8 mouse cellular contexts compared by ENCODE assay signal in genomic region chr16:16526741-16527105, GRCm38 (mm10).
DNase-seq lines count a peak whose midpoint lies in the region; ATAC-seq and TF ChIP-seq lines count a peak whose summit lies in the region.

No protein-coding gene starts in this region.

- H3K36me3 ChIP-seq in embryonic facial prominence, embryonic 13.5 days = no peaks in the 10 kb centered on the region
- no peaks in the 10 kb centered on the region for H3K36me3 ChIP-seq in embryonic facial prominence, embryonic 10.5 days (replicated peaks)
- H3K36me3 ChIP-seq in liver, adult 2 months (ENCODE audit: control insufficient read depth, insufficient read depth, low read length) = no peaks in the 10 kb centered on the region
- H3K36me3 ChIP-seq in liver, embryonic 11.5 days (ENCODE audit: control insufficient read depth, insufficient read depth, low read length) = no peaks in the 10 kb centered on the region
- no peaks in the 10 kb centered on the region for H3K36me3 ChIP-seq in heart, postnatal 0 days (replicated peaks; ENCODE audit: control insufficient read depth, insufficient read depth, low read length)

- WGBS in embryonic facial prominence, embryonic 13.5 days = 41% methylated on average over 6 of the region's 6 CpGs
- WGBS in embryonic facial prominence, embryonic 10.5 days = 65% methylated on average over 6 of the region's 6 CpGs
- 6% methylated on average over 6 of the region's 6 CpGs for WGBS in liver, adult 2 months
- 50% methylated on average over 6 of the region's 6 CpGs for WGBS in liver, embryonic 11.5 days
- 9% methylated on average over 6 of the region's 6 CpGs for WGBS in heart, postnatal 0 days

- H3K27me3 ChIP-seq in embryonic facial prominence, embryonic 13.5 days = no peaks in the 10 kb centered on the region
- no peaks in the 10 kb centered on the region for H3K27me3 ChIP-seq in embryonic facial prominence, embryonic 10.5 days (replicated peaks; ENCODE audit: low read depth, poor library complexity, severe bottlenecking)
- no peaks in the 10 kb centered on the region for H3K27me3 ChIP-seq in liver, adult 2 months (ENCODE audit: control insufficient read depth, insufficient read depth, low read length)
- no peaks in the 10 kb centered on the region for H3K27me3 ChIP-seq in liver, embryonic 11.5 days (replicated peaks; ENCODE audit: control insufficient read depth, insufficient read depth, low read length)
- H3K27me3 ChIP-seq in heart, postnatal 0 days (ENCODE audit: control insufficient read depth, insufficient read depth, low read length) = no peaks in the 10 kb centered on the region

- H3K79me2 ChIP-seq in liver, adult 2 months (ENCODE audit: control insufficient read depth, insufficient read depth, low read length) = peaks cover 15% of the 10 kb centered on the region; the same call in 1 of the 2 replicates

- TF ChIP-seq POLR2A in liver, adult 2 months (IDR thresholded peaks at IDR 0.05; ENCODE audit: extremely low read depth, insufficient read depth, low read length) = no peak

- no peak for ATAC-seq in embryonic facial prominence, embryonic 13.5 days (ENCODE audit: insufficient number of reproducible peaks, insufficient read depth, low FRiP score, low TSS enrichment, low read depth)
- no peak for ATAC-seq in liver, embryonic 11.5 days (replicated peaks; ENCODE audit: low FRiP score)
- 0 out of 2 replicates have a peak, but pooled peaks have one; percentile 24 for ATAC-seq in heart, postnatal 0 days (ENCODE audit: insufficient read depth, low read depth)
- ATAC-seq in megakaryocyte, adult 5-6 weeks (ENCODE audit: poor library complexity, severe bottlenecking) = peak; percentile 72

- no peak for TF ChIP-seq CTCF in liver, adult 2 months (IDR thresholded peaks at IDR 0.05; ENCODE audit: low read depth, low read length)
- TF ChIP-seq CTCF in heart, postnatal 0 days (IDR thresholded peaks at IDR 0.05; ENCODE audit: low read depth) = no peak

- no peak for DNase-seq in embryonic facial prominence, embryonic 10.5 days (ENCODE audit: low spot score)
- DNase-seq in liver, adult 2 months (ENCODE audit: extremely low read depth, low read depth, low spot score) = peak; percentile 86
- DNase-seq in liver, embryonic 11.5 days (ENCODE audit: low spot score) = no peak
- peak; percentile 50 for DNase-seq in heart, postnatal 0 days (ENCODE audit: low spot score)
- DNase-seq in right cerebral cortex, postnatal 14 days = no peak
- no peak for DNase-seq in embryo, embryonic 10 days (ENCODE audit: low spot score)

- 0 out of 2 replicates have a peak overlapping the region, but pooled peaks have one; percentile 23 for H3K27ac ChIP-seq in embryonic facial prominence, embryonic 13.5 days
- H3K27ac ChIP-seq in embryonic facial prominence, embryonic 10.5 days (replicated peaks) = no peak overlapping the region
- H3K27ac ChIP-seq in liver, adult 2 months (replicated peaks; ENCODE audit: insufficient read depth, low read depth, low read length) = peak overlapping the region; percentile 98
- H3K27ac ChIP-seq in liver, embryonic 11.5 days (ENCODE audit: low read depth, low read length) = no peak overlapping the region
- H3K27ac ChIP-seq in heart, postnatal 0 days (ENCODE audit: low read depth) = peak overlapping the region; percentile 86

- H3K4me3 ChIP-seq in embryonic facial prominence, embryonic 13.5 days = no peak overlapping the region
- H3K4me3 ChIP-seq in embryonic facial prominence, embryonic 10.5 days = no peak overlapping the region
- peak overlapping the region; percentile 38 for H3K4me3 ChIP-seq in liver, adult 2 months (ENCODE audit: insufficient read depth, low read depth, low read length)
- no peak overlapping the region for H3K4me3 ChIP-seq in liver, embryonic 11.5 days (ENCODE audit: low read depth, low read length)
- H3K4me3 ChIP-seq in heart, postnatal 0 days (ENCODE audit: low read depth, low read length) = peak overlapping the region; percentile 49

- H3K9me3 ChIP-seq in embryonic facial prominence, embryonic 13.5 days = no peaks in the 10 kb centered on the region
- H3K9me3 ChIP-seq in embryonic facial prominence, embryonic 10.5 days = no peaks in the 10 kb centered on the region
- H3K9me3 ChIP-seq in liver, embryonic 11.5 days (ENCODE audit: control insufficient read depth, low read length) = no peaks in the 10 kb centered on the region
- H3K9me3 ChIP-seq in heart, postnatal 0 days (replicated peaks; ENCODE audit: control insufficient read depth, low read length) = no peaks in the 10 kb centered on the region

- no peak for TF ChIP-seq EP300 in heart, postnatal 0 days (IDR thresholded peaks at IDR 0.05; ENCODE audit: low read depth)

- H3K4me2 ChIP-seq in embryonic facial prominence, embryonic 13.5 days = peak overlapping the region; percentile 9; the same call in 1 of the 2 replicates
- no peak overlapping the region for H3K4me2 ChIP-seq in liver, embryonic 11.5 days
- H3K4me2 ChIP-seq in heart, postnatal 0 days (ENCODE audit: low read depth, low read length) = peak overlapping the region; percentile 62

- peaks cover 12% of the 10 kb centered on the region for H3K4me1 ChIP-seq in embryonic facial prominence, embryonic 13.5 days
- H3K4me1 ChIP-seq in embryonic facial prominence, embryonic 10.5 days = peaks cover 23% of the 10 kb centered on the region
- peaks cover 21% of the 10 kb centered on the region for H3K4me1 ChIP-seq in liver, adult 2 months (ENCODE audit: control insufficient read depth, insufficient read depth, low read length)
- no peaks in the 10 kb centered on the region for H3K4me1 ChIP-seq in liver, embryonic 11.5 days (replicated peaks; ENCODE audit: control insufficient read depth, insufficient read depth, low read length)
- H3K4me1 ChIP-seq in heart, postnatal 0 days (ENCODE audit: control insufficient read depth, insufficient read depth) = peaks cover 26% of the 10 kb centered on the region

- H3K9ac ChIP-seq in embryonic facial prominence, embryonic 13.5 days = no peak overlapping the region
- no peak overlapping the region; the same call in 1 of the 2 replicates for H3K9ac ChIP-seq in liver, adult 2 months (ENCODE audit: low read depth, low read length)
- no peak overlapping the region for H3K9ac ChIP-seq in liver, embryonic 11.5 days (ENCODE audit: low read depth, low read length)
- peak overlapping the region; percentile 62 for H3K9ac ChIP-seq in heart, postnatal 0 days (replicated peaks; ENCODE audit: low read depth, low read length)

Comparison
In these comparisons a context has a peak if more than half of its experiments do, and no peak if none do; other contexts are left out.
1. H3K27ac ChIP-seq: peak in embryonic facial prominence, embryonic 13.5 days (single experiment), liver, adult 2 months (single experiment) and heart, postnatal 0 days (single experiment); none in embryonic facial prominence, embryonic 10.5 days (single experiment) and liver, embryonic 11.5 days (single experiment).
2. H3K4me3 ChIP-seq: peak in liver, adult 2 months (single experiment) and heart, postnatal 0 days (single experiment); none in embryonic facial prominence, embryonic 13.5 days (single experiment), embryonic facial prominence, embryonic 10.5 days (single experiment) and liver, embryonic 11.5 days (single experiment).
3. DNase-seq: peak in liver, adult 2 months (single experiment) and heart, postnatal 0 days (single experiment); none in embryonic facial prominence, embryonic 10.5 days (single experiment), liver, embryonic 11.5 days (single experiment), right cerebral cortex, postnatal 14 days (single experiment) and embryo, embryonic 10 days (single experiment).
4. ATAC-seq: peak in heart, postnatal 0 days (single experiment) and megakaryocyte, adult 5-6 weeks (single experiment); none in embryonic facial prominence, embryonic 13.5 days (single experiment) and liver, embryonic 11.5 days (single experiment).